Mouse (Mus musculus) CH12.LX (cell line): Measurements from ENCODE around the gene Gm9821. TPM values are rescaled to one million over a fixed set of nuclear protein-coding genes. Genes with fewer than 3 reads are reported as not detected.

Experiments used
- DNase-seq: peaks from one replicate; pipeline ENCODE4 v3.0.0-alpha.2; 2013; ENCODE audit errors: extremely low read depth
- H3K27ac ChIP-seq: 2 replicates; pipeline ENCODE4 v1.5.1; 2012; ENCODE audit warnings: low read depth, mild to moderate bottlenecking, control low read depth, moderate library complexity; ENCODE audit not compliant: insufficient read depth
- H3K27me3 ChIP-seq: replicated peaks from 2 replicates; pipeline ENCODE3; 2012; ENCODE audit warnings: inconsistent platforms
- H3K36me3 ChIP-seq, 2 experiments: replicated peaks in 1 of 2; 2 replicates each; pipeline versions ENCODE3 to v1.6.1; 2012; ENCODE audit warnings: inconsistent platforms in 1 of 2, low read length in 1 of 2, mild to moderate bottlenecking in 1 of 2, mixed read lengths in 1 of 2, moderate library complexity in 1 of 2; ENCODE audit not compliant: control insufficient read depth in 1 of 2, insufficient read depth in 1 of 2
- H3K4me1 ChIP-seq, 2 experiments: 2 replicates each; pipeline ENCODE4 v1.6.1; 2012; ENCODE audit warnings: inconsistent platforms in 1 of 2, moderate library complexity in 1 of 2; ENCODE audit not compliant: insufficient read depth in 2 of 2, control insufficient read depth in 1 of 2
- H3K4me2 ChIP-seq: 2 replicates; pipeline ENCODE4 v1.6.1; 2012; ENCODE audit warnings: low read depth, mild to moderate bottlenecking, control low read depth; ENCODE audit not compliant: poor library complexity, insufficient read depth, severe bottlenecking
- H3K4me3 ChIP-seq, 3 experiments: fragments of 150-350 bp in 1 of 3; sonication (generic) in 1 of 3; replicated peaks in 1 of 3; 2 replicates each; pipeline versions ENCODE3 to v1.5.1; 2011 to 2012; ENCODE audit warnings: low read depth in 2 of 3, low read length in 2 of 3, mild to moderate bottlenecking in 2 of 3, moderate library complexity in 2 of 3, control low read depth in 1 of 3, improper control_type of control experiment in 1 of 3, inconsistent platforms in 1 of 3, mixed read lengths in 1 of 3; ENCODE audit not compliant: poor library complexity in 1 of 3
- H3K79me2 ChIP-seq: replicated peaks from 2 replicates; pipeline ENCODE4 v1.6.1; 2012; ENCODE audit warnings: mild to moderate bottlenecking, moderate library complexity; ENCODE audit not compliant: control insufficient read depth, poor library complexity, insufficient read depth, severe bottlenecking; ENCODE audit errors: extremely low read depth
- H3K9ac ChIP-seq: 2 replicates; pipeline ENCODE4 v1.6.1; 2012; ENCODE audit warnings: low read depth, mild to moderate bottlenecking, control low read depth, moderate library complexity; ENCODE audit not compliant: insufficient read depth
- H3K9me3 ChIP-seq: replicated peaks from 2 replicates; pipeline ENCODE3; 2012; ENCODE audit warnings: low read length, inconsistent platforms, mixed read lengths
- CHD2 ChIP-seq: IDR thresholded peaks from 2 replicates; pipeline ENCODE4 v1.6.1; 2011; ENCODE audit warnings: low read length, improper control_type of control experiment
- CTCF ChIP-seq, 2 experiments: IDR thresholded peaks in 1 of 2; conservative IDR thresholded peaks in 1 of 2; 2 replicates each; pipeline ENCODE4 v1.5.1; 2011 to 2012; ENCODE audit warnings: low read depth in 2 of 2, low read length in 2 of 2, improper control_type of control experiment in 1 of 2, inconsistent platforms in 1 of 2, mild to moderate bottlenecking in 1 of 2, moderate library complexity in 1 of 2
- ELF1 ChIP-seq: IDR thresholded peaks from 2 replicates; pipeline ENCODE4 v1.6.1; 2014; ENCODE audit warnings: low read depth, mild to moderate bottlenecking, inconsistent platforms, low read length, improper control_type of control experiment
- ETS1 ChIP-seq: conservative IDR thresholded peaks from 2 replicates; pipeline ENCODE4 v1.6.1; 2012; ENCODE audit warnings: low read depth, mild to moderate bottlenecking, inconsistent platforms, low read length, improper control_type of control experiment, moderate library complexity
- HCFC1 ChIP-seq: IDR thresholded peaks from 2 replicates; pipeline ENCODE4 v1.6.1; 2012; ENCODE audit warnings: low read depth, mild to moderate bottlenecking, inconsistent platforms, low read length, improper control_type of control experiment
- JUN ChIP-seq: IDR thresholded peaks from 2 replicates; pipeline ENCODE4 v1.6.1; 2011; ENCODE audit warnings: low read depth, mild to moderate bottlenecking, low read length, improper control_type of control experiment, moderate library complexity; ENCODE audit not compliant: insufficient read depth
- JUND ChIP-seq: conservative IDR thresholded peaks from 2 replicates; pipeline ENCODE4 v1.6.1; 2011; ENCODE audit warnings: low read depth, low read length, improper control_type of control experiment
- MAX ChIP-seq: IDR thresholded peaks from 2 replicates; pipeline ENCODE4 v1.6.1; 2011; ENCODE audit warnings: low read length, improper control_type of control experiment
- MYC ChIP-seq: IDR thresholded peaks from 2 replicates; pipeline ENCODE4 v1.6.1; 2011; ENCODE audit warnings: low read depth, mild to moderate bottlenecking, improper control_type of control experiment, low read length
- PAX5 ChIP-seq: IDR thresholded peaks from 2 replicates; pipeline ENCODE4 v1.6.1; 2012; ENCODE audit warnings: low read length, inconsistent platforms, mixed read lengths
- POLR2A ChIP-seq: IDR thresholded peaks from 2 replicates; pipeline ENCODE4 v1.6.1; 2011; ENCODE audit warnings: low read depth, mild to moderate bottlenecking, improper control_type of control experiment, low read length
- POLR2AphosphoS2 ChIP-seq: IDR thresholded peaks from 2 replicates; pipeline ENCODE4 v1.6.1; 2011; ENCODE audit warnings: low read depth, low read length, improper control_type of control experiment
- RAD21 ChIP-seq: IDR thresholded peaks from 2 replicates; pipeline ENCODE4 v1.6.1; 2011; ENCODE audit warnings: low read depth, mild to moderate bottlenecking, low read length, improper control_type of control experiment, moderate library complexity
- RCOR1 ChIP-seq: conservative IDR thresholded peaks from 2 replicates; pipeline ENCODE4 v1.6.1; 2012; ENCODE audit warnings: low read depth, mild to moderate bottlenecking, inconsistent platforms, low read length, improper control_type of control experiment
- SMC3 ChIP-seq: IDR thresholded peaks from 2 replicates; pipeline ENCODE4 v1.6.1; 2011; ENCODE audit warnings: low read depth, low read length, improper control_type of control experiment
- TCF12 ChIP-seq: IDR thresholded peaks from 2 replicates; pipeline ENCODE4 v1.6.1; 2014; ENCODE audit warnings: low read depth, mild to moderate bottlenecking, inconsistent platforms, low read length, improper control_type of control experiment
- USF2 ChIP-seq: conservative IDR thresholded peaks from 2 replicates; pipeline ENCODE4 v1.6.1; 2011; ENCODE audit warnings: low read depth, low read length, improper control_type of control experiment
- dilution Hi-C: fragments of 300-500 bp; cut with MboI; formaldehyde crosslinking; loops from 2 replicates; pipeline ENCODE4 v1.14.3; 2020; ENCODE audit warnings: low sequenced_read_pairs; ENCODE audit not compliant: extremely low pct_unique_long_range_greater_than_20kb, extremely low pct_ligation_motif_present
- in situ Hi-C: fragments of 300-500 bp; cut with MboI; formaldehyde crosslinking; loops from 3 replicates; pipeline ENCODE4 v1.14.3; 2019; ENCODE audit warnings: low sequenced_read_pairs, low pct_ligation_motif_present, low pct_unique_long_range_greater_than_20kb, mixed read lengths
- polyA plus RNA-seq: library from polyadenylated mRNA; unstranded; fragments of >175 nt; gene quantifications from 2 replicates; pipeline ENCODE4 v1.2.1, GENCODE M21; 2012; ENCODE audit warnings: low read depth; ENCODE audit not compliant: insufficient read length
- total RNA-seq, 2 experiments: library from RNA; depleted of rRNA; stranded (reverse); fragments of 300-350 nt in 1 of 2; fragments of >200 nt in 1 of 2; gene quantifications; 2 replicates each; pipeline ENCODE4 v1.2.3; 2012 to 2014

The Gm9821 gene
- total and polyA plus RNA-seq, 3 experiments: 0.25 to 3.8 TPM; not detected in 1

DNA sequence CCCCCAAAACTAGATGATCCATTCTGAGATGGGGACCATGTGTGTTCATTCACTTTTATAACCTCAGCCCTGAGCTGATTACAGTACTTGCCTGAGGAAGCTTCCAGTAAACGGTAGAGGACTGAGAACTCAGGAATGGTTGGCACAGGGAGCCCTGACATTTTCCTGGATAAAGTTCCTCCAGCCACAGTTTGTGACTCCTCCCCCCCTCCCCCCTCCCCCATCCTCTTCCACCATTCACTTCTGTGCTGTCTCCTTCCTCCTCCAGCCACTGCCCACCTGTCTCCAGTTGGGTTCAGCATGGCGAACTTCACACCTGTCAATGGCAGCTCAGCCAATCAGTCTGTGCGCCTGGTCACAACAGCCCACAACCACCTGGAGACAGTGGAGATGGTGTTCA is 18.6 kb upstream of the Gm9821 start, which contains the start of gene Chrm4:
Chrm4 (plus strand) TSS at position 301 of the 400 bp plus-strand sequence.
- H3K4me1 ChIP-seq: peaks cover 6 to 33% of the 10 kb centered on the region in 2 experiments
- no peak within 1 kb of the TSS for H3K4me2 ChIP-seq
- no peaks in the 10 kb centered on the region; the same call in 1 of the 2 replicates for H3K79me2 ChIP-seq
- H3K27me3 ChIP-seq: no peaks in the 10 kb centered on the region
- no peak within 1 kb of the TSS for H3K27ac ChIP-seq
- TF ChIP-seq POLR2AphosphoS2 (no peak), POLR2A (no peak), RAD21 (no peak), PAX5 (no peak), MYC (no peak), MAX (no peak)
- H3K4me3 ChIP-seq: no peak within 1 kb of the TSS
- no peak for DNase-seq
- peaks cover 21 to 72% of the 10 kb centered on the region in 2 experiments for H3K36me3 ChIP-seq
- H3K9me3 ChIP-seq: no peaks in the 10 kb centered on the region
- no peak within 1 kb of the TSS for H3K9ac ChIP-seq
- dilution Hi-C loops: no loop called here
- in situ Hi-C loops: loop anchor here (10.0 kb wide), 1 partner anchor 152 kb away; no protein-coding TSS in a partner anchor

DNA sequence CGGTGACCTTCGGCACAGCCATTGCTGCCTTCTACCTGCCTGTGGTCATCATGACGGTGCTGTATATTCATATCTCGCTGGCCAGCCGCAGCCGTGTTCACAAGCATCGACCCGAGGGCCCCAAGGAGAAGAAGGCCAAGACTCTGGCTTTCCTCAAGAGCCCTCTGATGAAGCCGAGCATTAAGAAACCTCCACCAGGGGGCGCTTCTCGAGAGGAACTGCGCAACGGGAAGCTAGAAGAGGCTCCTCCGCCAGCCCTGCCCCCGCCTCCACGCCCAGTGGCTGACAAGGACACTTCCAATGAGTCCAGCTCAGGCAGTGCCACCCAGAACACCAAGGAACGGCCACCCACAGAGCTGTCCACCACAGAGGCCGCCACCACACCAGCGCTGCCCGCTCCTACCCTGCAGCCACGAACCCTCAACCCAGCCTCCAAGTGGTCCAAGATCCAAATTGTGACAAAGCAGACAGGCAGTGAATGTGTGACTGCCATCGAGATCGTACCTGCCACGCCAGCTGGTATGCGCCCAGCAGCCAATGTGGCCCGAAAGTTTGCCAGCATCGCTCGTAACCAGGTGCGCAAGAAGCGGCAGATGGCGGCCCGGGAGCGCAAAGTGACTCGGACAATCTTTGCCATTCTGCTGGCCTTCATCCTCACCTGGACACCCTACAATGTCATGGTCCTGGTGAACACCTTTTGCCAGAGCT is 17.5 kb upstream of the Gm9821 start:
- dilution Hi-C loops: no loop called here
- Histone ChIP-seq H3K4me3 (no peak overlapping the region), H3K36me3 (peaks cover 23 to 80% of the 10 kb centered on the region in 2 experiments), H3K79me2 (no peaks in the 10 kb centered on the region; the same call in 1 of the 2 replicates), H3K4me1 (peaks cover 6 to 42% of the 10 kb centered on the region in 2 experiments)
- peak; percentile 65 for DNase-seq
- TF ChIP-seq CHD2 (peak; percentile 33; the same call in 1 of the 2 replicates), HCFC1 (no peak), POLR2AphosphoS2 (no peak), RAD21 (no peak; the same call in none of the 2 replicates), CTCF (conservative IDR thresholded peaks at IDR 0.05 in 1 of 2, IDR thresholded peaks at IDR 0.05 in 1 of 2; ENCODE audit: low read depth in 2 of 2, low read length in 2 of 2) (peak in 1 of 2 experiments; percentile 56; a peak in 2 of 4 replicates), ETS1 (no peak), JUN (no peak), TCF12 (no peak), USF2 (no peak), SMC3 (peak; percentile 13; the same call in 1 of the 2 replicates), RCOR1 (no peak), ELF1 (peak; percentile 25; the same call in 1 of the 2 replicates), JUND (no peak)
- TF ChIP-seq, all 38 proteins: peak for 4
- in situ Hi-C loops: loop anchor here (10.0 kb wide), 1 partner anchor 153 kb away; no protein-coding TSS in a partner anchor
- H3K27ac ChIP-seq: no peak overlapping the region
- H3K9ac ChIP-seq: no peak overlapping the region
- no peaks in the 10 kb centered on the region for H3K9me3 ChIP-seq
- no peaks in the 10 kb centered on the region for H3K27me3 ChIP-seq
- H3K4me2 ChIP-seq: no peak overlapping the region
